Mouse (Mus musculus): ENCODE results near the gene Zfp518a. TPM values are rescaled to one million over a fixed set of nuclear protein-coding genes. Genes with fewer than 3 reads are reported as not detected.
A peak's percentile ranks its signal among the peaks of the same experiment; 100 is the strongest.

Gene Zfp518a
- polyA plus RNA-seq, 1 experiment from 2014 or later = 6.1 TPM

- no peak overlapping the region for H3K9ac ChIP-seq (ENCODE audit: low read length)
- no peak overlapping the region for H3K4me2 ChIP-seq (replicated peaks; ENCODE audit: low read depth)
- no peaks in the 10 kb centered on the region for H3K27me3 ChIP-seq (ENCODE audit: control insufficient read depth, insufficient read depth, low read length)
- H3K4me1 ChIP-seq (replicated peaks; ENCODE audit: control insufficient read depth, insufficient read depth) = no peaks in the 10 kb centered on the region
- DNase-seq (ENCODE audit: low spot score) = peak; percentile 44
- no peak overlapping the region for H3K27ac ChIP-seq (replicated peaks)
- ATAC-seq (ENCODE audit: low FRiP score, low TSS enrichment) = no peak
- TF ChIP-seq EP300 (optimal IDR thresholded peaks at IDR 0.05) = no peak
- TF ChIP-seq CTCF (IDR thresholded peaks at IDR 0.05; ENCODE audit: low read depth) = peak; percentile 77
- H3K9me3 ChIP-seq (ENCODE audit: control insufficient read depth, low read length) = no peaks in the 10 kb centered on the region
- WGBS = 50% methylated on average over 12 of the region's 12 CpGs
- no peaks in the 10 kb centered on the region for H3K36me3 ChIP-seq (ENCODE audit: control insufficient read depth, insufficient read depth, low read length)
- no peak overlapping the region for H3K4me3 ChIP-seq (ENCODE audit: low read depth, low read length)
Measured at GRCm38 (mm10) chr19:40962988-40963387, 68.5 kb downstream of the Zfp518a start.

- TF ChIP-seq EP300 (optimal IDR thresholded peaks at IDR 0.05) (no peak), CTCF (IDR thresholded peaks at IDR 0.05; ENCODE audit: low read depth) (no peak)
- H3K4me2 ChIP-seq (replicated peaks; ENCODE audit: low read depth) = no peak overlapping the region
- no peaks in the 10 kb centered on the region for H3K36me3 ChIP-seq (ENCODE audit: control insufficient read depth, insufficient read depth, low read length)
- no peaks in the 10 kb centered on the region for H3K4me1 ChIP-seq (replicated peaks; ENCODE audit: control insufficient read depth, insufficient read depth)
- WGBS = 55% methylated on average over 3 of the region's 3 CpGs
- H3K27ac ChIP-seq (replicated peaks) = no peak overlapping the region
- H3K4me3 ChIP-seq (ENCODE audit: low read depth, low read length) = no peak overlapping the region
- DNase-seq (ENCODE audit: low spot score) (no peak), ATAC-seq (ENCODE audit: low FRiP score, low TSS enrichment) (peak; percentile 42)
- no peak overlapping the region for H3K9ac ChIP-seq (ENCODE audit: low read length)
- H3K9me3 ChIP-seq (ENCODE audit: control insufficient read depth, low read length) = no peaks in the 10 kb centered on the region
- no peaks in the 10 kb centered on the region for H3K27me3 ChIP-seq (ENCODE audit: control insufficient read depth, insufficient read depth, low read length)
Measured at GRCm38 (mm10) chr19:40964367-40964891, 69.9 kb downstream of the Zfp518a start.

GRCm38 (mm10) chr19:40964936-40965850, 70.7 kb downstream of the Zfp518a start:
- Histone ChIP-seq H3K36me3 (ENCODE audit: control insufficient read depth, insufficient read depth, low read length) (no peaks in the 10 kb centered on the region), H3K4me2 (replicated peaks; ENCODE audit: low read depth) (no peak overlapping the region), H3K4me3 (ENCODE audit: low read depth, low read length) (no peak overlapping the region), H3K9ac (ENCODE audit: low read length) (no peak overlapping the region), H3K9me3 (ENCODE audit: control insufficient read depth, low read length) (no peaks in the 10 kb centered on the region), H3K27ac (replicated peaks) (no peak overlapping the region), H3K4me1 (replicated peaks; ENCODE audit: control insufficient read depth, insufficient read depth) (no peaks in the 10 kb centered on the region), H3K27me3 (ENCODE audit: control insufficient read depth, insufficient read depth, low read length) (no peaks in the 10 kb centered on the region)
- ATAC-seq (ENCODE audit: low FRiP score, low TSS enrichment) (no peak), DNase-seq (ENCODE audit: low spot score) (no peak)
- no peak for TF ChIP-seq EP300 (optimal IDR thresholded peaks at IDR 0.05)
- no peak for TF ChIP-seq CTCF (IDR thresholded peaks at IDR 0.05; ENCODE audit: low read depth)
- 66% methylated on average over 6 of the region's 6 CpGs for WGBS

Small RNA genes lying within 50 kb of the gene (microRNA-seq; reads per million reads assigned to microRNA genes)
- gene Mir8092 = not detected

Other genes with a start within 250 kb of the Zfp518a start
- gene Cc2d2b, start 146.0 kb upstream of the Zfp518a start, polyA plus RNA-seq (2015; fragmentation: Nextera tagmentation; extraction: Ambion mirVana) = 0.12 and 0.21 TPM in 2 replicates
- 3.0 TPM in 2 replicates for gene Ccnj, start 63.4 kb upstream of the Zfp518a start, polyA plus RNA-seq (2015; fragmentation: Nextera tagmentation; extraction: Ambion mirVana)
- gene Blnk, start 99.8 kb downstream of the Zfp518a start, polyA plus RNA-seq (2015; fragmentation: Nextera tagmentation; extraction: Ambion mirVana) = 8.7 and 9.9 TPM in 2 replicates
- not detected in 2 replicates for gene Dntt, start 134.6 kb downstream of the Zfp518a start, polyA plus RNA-seq (2015; fragmentation: Nextera tagmentation; extraction: Ambion mirVana)
- gene Opalin, start 182.4 kb downstream of the Zfp518a start, polyA plus RNA-seq (2015; fragmentation: Nextera tagmentation; extraction: Ambion mirVana) = not detected in 2 replicates

All from stomach, postnatal 0 days (tissue).